16 mouse cellular contexts compared by ENCODE assay signal in genomic region chr10:30627548-30627947, GRCm38 (mm10). TPM values are rescaled to one million over a fixed set of nuclear protein-coding genes. Genes with fewer than 3 reads are reported as not detected.
DNase-seq lines count a peak whose midpoint lies in the region; ATAC-seq and TF ChIP-seq lines count a peak whose summit lies in the region.
"Had no signal": no experiment of that assay in that cellular context is flagged by ENCODE, and none has a peak within 500 bp of the region (broad histone marks: within the 10 kb centered on the region; RNA-seq: fewer than 3 reads in every experiment).

No protein-coding gene starts in this region.

- peak overlapping the region; percentile 66 for H3K27ac ChIP-seq in lung, embryonic 16.5 days (ENCODE audit: low read length)
- H3K27ac ChIP-seq in kidney, embryonic 15.5 days = 0 out of 2 replicates have a peak overlapping the region, but pooled peaks have one; percentile 41
- H3K27ac ChIP-seq in intestine, embryonic 16.5 days (ENCODE audit: low read length) = no peak overlapping the region
- H3K27ac ChIP-seq: embryonic facial prominence, embryonic 13.5 days; hindbrain, embryonic 15.5 days; layer of hippocampus, adult 2 months; neural tube, embryonic 13.5 days had no signal

- H3K4me3 ChIP-seq in lung, embryonic 16.5 days (ENCODE audit: low read length) = no peak overlapping the region
- H3K4me3 ChIP-seq in lung, adult 2 months (replicated peaks; ENCODE audit: extremely low read depth, low read depth, low read length) = no peak overlapping the region
- H3K4me3 ChIP-seq in kidney, embryonic 15.5 days (replicated peaks) = no peak overlapping the region
- H3K4me3 ChIP-seq in intestine, embryonic 16.5 days (ENCODE audit: low read length) = no peak overlapping the region
- H3K4me3 ChIP-seq: embryonic facial prominence, embryonic 13.5 days; hindbrain, embryonic 15.5 days; layer of hippocampus, adult 2 months; neural tube, embryonic 13.5 days had no signal

- no peak overlapping the region for H3K9ac ChIP-seq in lung, embryonic 16.5 days (ENCODE audit: low read length)
- H3K9ac ChIP-seq in kidney, embryonic 15.5 days = no peak overlapping the region
- H3K9ac ChIP-seq in intestine, embryonic 16.5 days (ENCODE audit: low read depth, low read length) = no peak overlapping the region
- H3K9ac ChIP-seq: embryonic facial prominence, embryonic 13.5 days; hindbrain, embryonic 15.5 days; neural tube, embryonic 13.5 days had no signal

- ATAC-seq in lung, embryonic 16.5 days (ENCODE audit: low read depth) = peak; percentile 78
- ATAC-seq in kidney, embryonic 15.5 days (replicated peaks; ENCODE audit: low FRiP score) = no peak
- no peak for ATAC-seq in intestine, embryonic 16.5 days
- ATAC-seq in erythroid progenitor cell, adult 5-6 weeks (replicated peaks; ENCODE audit: low FRiP score, poor library complexity, severe bottlenecking) = no peak

- 18% methylated on average over 1 of the region's 1 CpGs for WGBS in lung, embryonic 16.5 days
- 15% methylated on average over 1 of the region's 1 CpGs for WGBS in lung, adult 2 months
- WGBS in kidney, embryonic 15.5 days = 44% methylated on average over 1 of the region's 1 CpGs
- 29% methylated on average over 1 of the region's 1 CpGs for WGBS in intestine, embryonic 16.5 days

- H3K27me3 ChIP-seq in lung, embryonic 16.5 days (ENCODE audit: control insufficient read depth, insufficient read depth, low read depth, low read length) = no peaks in the 10 kb centered on the region
- no peaks in the 10 kb centered on the region for H3K27me3 ChIP-seq in kidney, embryonic 15.5 days
- no peaks in the 10 kb centered on the region for H3K27me3 ChIP-seq in splenic B cell, adult 2 months (ENCODE audit: control insufficient read depth, insufficient read depth, low read length, poor library complexity, severe bottlenecking)
- H3K27me3 ChIP-seq in intestine, embryonic 16.5 days (replicated peaks; ENCODE audit: control insufficient read depth, insufficient read depth, low read length) = no peaks in the 10 kb centered on the region
- H3K27me3 ChIP-seq: embryonic facial prominence, embryonic 13.5 days; hindbrain, embryonic 15.5 days; neural tube, embryonic 13.5 days had no signal

- TF ChIP-seq CTCF in lung, adult 2 months (IDR thresholded peaks at IDR 0.05; ENCODE audit: insufficient read depth, low read length) = no peak

- no peaks in the 10 kb centered on the region for H3K4me1 ChIP-seq in lung, embryonic 16.5 days (replicated peaks; ENCODE audit: control insufficient read depth, insufficient read depth, low read length)
- H3K4me1 ChIP-seq in lung, adult 2 months (ENCODE audit: control insufficient read depth, insufficient read depth, low read length) = peaks cover 3% of the 10 kb centered on the region
- H3K4me1 ChIP-seq in kidney, embryonic 15.5 days = no peaks in the 10 kb centered on the region
- H3K4me1 ChIP-seq in intestine, embryonic 16.5 days (ENCODE audit: control insufficient read depth, insufficient read depth, low read length) = no peaks in the 10 kb centered on the region
- H3K4me1 ChIP-seq: embryonic facial prominence, embryonic 13.5 days; hindbrain, embryonic 15.5 days had no signal

- no peaks in the 10 kb centered on the region for H3K36me3 ChIP-seq in lung, embryonic 16.5 days (ENCODE audit: control insufficient read depth, insufficient read depth, low read length)
- H3K36me3 ChIP-seq in kidney, embryonic 15.5 days = no peaks in the 10 kb centered on the region
- H3K36me3 ChIP-seq in splenic B cell, adult 2 months (ENCODE audit: control insufficient read depth, insufficient read depth, low read length, poor library complexity, severe bottlenecking) = no peaks in the 10 kb centered on the region
- no peaks in the 10 kb centered on the region for H3K36me3 ChIP-seq in intestine, embryonic 16.5 days (ENCODE audit: control insufficient read depth, insufficient read depth, low read length)
- H3K36me3 ChIP-seq: embryonic facial prominence, embryonic 13.5 days; hindbrain, embryonic 15.5 days; neural tube, embryonic 13.5 days had no signal

- DNase-seq in lung, adult 2 months = no peak
- peak; percentile 98 for DNase-seq in R1 (ENCODE audit: low read depth, low spot score)
- DNase-seq in splenic B cell, adult 2 months (ENCODE audit: low read depth, low spot score) = peak; percentile 38
- DNase-seq: cerebellum, postnatal 36 days; heart, adult 11 months; liver; retina, postnatal 1 day; spleen, adult 18-20 months had no signal

- TF ChIP-seq POLR2A in lung, adult 2 months (IDR thresholded peaks at IDR 0.05; ENCODE audit: borderline replicate concordance, extremely low read depth, low read depth, low read length) = no peak

- H3K9me3 ChIP-seq in lung, embryonic 16.5 days (ENCODE audit: control insufficient read depth, low read length) = no peaks in the 10 kb centered on the region
- H3K9me3 ChIP-seq in kidney, embryonic 15.5 days (replicated peaks) = no peaks in the 10 kb centered on the region
- no peaks in the 10 kb centered on the region for H3K9me3 ChIP-seq in intestine, embryonic 16.5 days (ENCODE audit: control insufficient read depth, low read length)
- H3K9me3 ChIP-seq: embryonic facial prominence, embryonic 13.5 days; hindbrain, embryonic 15.5 days; neural tube, embryonic 13.5 days had no signal

- no peak overlapping the region for H3K4me2 ChIP-seq in lung, embryonic 16.5 days (ENCODE audit: low read depth, low read length)
- H3K4me2 ChIP-seq in kidney, embryonic 15.5 days = no peak overlapping the region
- no peak overlapping the region for H3K4me2 ChIP-seq in intestine, embryonic 16.5 days (ENCODE audit: low read depth, low read length)
- H3K4me2 ChIP-seq: embryonic facial prominence, embryonic 13.5 days; hindbrain, embryonic 15.5 days; neural tube, embryonic 13.5 days had no signal

RNA-seq across cellular contexts. Expression of gene Hint3, which starts 1.9 kb away (rescaled TPM):
- polyA plus RNA-seq in lung, embryonic 16.5 days (2015; fragmentation: Nextera tagmentation; extraction: Ambion mirVana) = 26.2 and 27.1 TPM in 2 replicates
- polyA plus RNA-seq in lung, adult 2 months (2012; rRNA removed) = 7.9 and 8.3 TPM in 2 replicates
- polyA plus RNA-seq in kidney, embryonic 15.5 days (2015; fragmentation: Nextera tagmentation; extraction: Ambion mirVana) = 27.6 and 27.7 TPM in 2 replicates
- polyA plus RNA-seq in intestine, embryonic 16.5 days (2015; fragmentation: Nextera tagmentation; extraction: Ambion mirVana) = 37.9 and 42.6 TPM in 2 replicates
- total RNA-seq in erythroid progenitor cell, adult 5-6 weeks (2015; ENCODE audit: low replicate concordance) = 12.6 and 15.5 TPM in 2 replicates
- total RNA-seq in erythroid progenitor cell, adult 5-6 weeks (2017; ENCODE audit: low replicate concordance) = 11.9 and 17.5 TPM in 2 replicates

RNA-seq across cellular contexts. Expression of gene Trmt11, which starts 27.0 kb away (rescaled TPM):
- polyA plus RNA-seq in lung, embryonic 16.5 days (2015; fragmentation: Nextera tagmentation; extraction: Ambion mirVana) = 25.0 and 25.5 TPM in 2 replicates
- 1.3 and 1.6 TPM in 2 replicates for polyA plus RNA-seq in lung, adult 2 months (2012; rRNA removed)
- 27.4 and 30.8 TPM in 2 replicates for polyA plus RNA-seq in kidney, embryonic 15.5 days (2015; fragmentation: Nextera tagmentation; extraction: Ambion mirVana)
- polyA plus RNA-seq in intestine, embryonic 16.5 days (2015; fragmentation: Nextera tagmentation; extraction: Ambion mirVana) = 24.0 and 27.7 TPM in 2 replicates
- 9.6 and 13.0 TPM in 2 replicates for total RNA-seq in erythroid progenitor cell, adult 5-6 weeks (2015; ENCODE audit: low replicate concordance)
- total RNA-seq in erythroid progenitor cell, adult 5-6 weeks (2017; ENCODE audit: low replicate concordance) = 11.4 and 26.8 TPM in 2 replicates
